Mouse (Mus musculus): ENCODE results near the gene Cited1.
A peak's percentile ranks its signal among the peaks of the same experiment; 100 is the strongest.

The Cited1 gene

DNA sequence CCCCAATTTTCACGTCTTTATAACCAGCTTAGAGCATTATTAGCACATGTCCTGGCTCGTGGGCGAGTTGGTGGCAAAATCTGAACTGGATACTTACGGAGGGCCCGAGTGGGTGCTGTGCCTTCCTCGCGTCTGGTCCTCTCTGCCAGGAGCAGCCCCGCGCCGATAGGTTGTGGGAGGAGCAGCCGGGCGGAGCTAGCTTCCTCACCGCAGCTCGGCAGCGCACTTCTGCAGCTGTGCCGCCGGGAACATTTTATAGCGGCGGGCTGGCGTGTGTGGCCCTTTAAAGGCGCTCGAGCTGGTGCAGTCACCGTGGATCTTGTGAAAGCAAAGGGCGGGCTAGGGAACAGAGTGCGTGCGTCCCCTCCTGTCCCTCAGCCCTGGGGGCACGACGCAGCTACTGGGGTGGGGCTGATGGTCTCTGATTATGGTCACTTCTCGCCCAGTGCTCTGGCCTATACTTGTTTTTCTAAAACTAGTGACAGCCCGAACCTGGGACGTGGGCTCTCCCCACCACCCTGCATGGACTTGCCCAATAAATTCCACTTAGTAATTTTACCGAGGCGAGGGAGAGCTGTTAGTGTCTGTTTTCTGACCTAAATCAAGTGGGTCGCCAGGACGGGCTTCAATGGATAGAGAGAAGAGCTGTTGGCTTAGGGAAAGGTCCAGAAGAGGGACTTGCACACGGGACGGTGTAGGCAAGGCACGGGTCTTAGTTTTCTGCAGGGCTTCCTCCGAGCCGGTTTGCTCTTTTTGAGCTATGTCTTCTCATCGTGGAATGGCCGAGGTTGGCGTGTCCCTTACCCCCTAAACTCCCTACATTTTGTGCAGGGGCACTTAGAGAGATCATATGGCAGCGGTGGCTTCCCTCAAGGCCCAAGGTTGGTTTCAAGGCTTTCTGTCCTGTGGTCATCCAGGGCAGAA lies at the start of gene Cited1:
Cited1 (minus strand) TSS at position 245 of the 924 bp plus-strand sequence.
- DNase-seq, result peak; percentile 49

- DNase-seq, result no peak
These were observed 32.9 kb upstream of the Cited1 start for GRCm38 (mm10) chrX:102284889-102285288.

DNA sequence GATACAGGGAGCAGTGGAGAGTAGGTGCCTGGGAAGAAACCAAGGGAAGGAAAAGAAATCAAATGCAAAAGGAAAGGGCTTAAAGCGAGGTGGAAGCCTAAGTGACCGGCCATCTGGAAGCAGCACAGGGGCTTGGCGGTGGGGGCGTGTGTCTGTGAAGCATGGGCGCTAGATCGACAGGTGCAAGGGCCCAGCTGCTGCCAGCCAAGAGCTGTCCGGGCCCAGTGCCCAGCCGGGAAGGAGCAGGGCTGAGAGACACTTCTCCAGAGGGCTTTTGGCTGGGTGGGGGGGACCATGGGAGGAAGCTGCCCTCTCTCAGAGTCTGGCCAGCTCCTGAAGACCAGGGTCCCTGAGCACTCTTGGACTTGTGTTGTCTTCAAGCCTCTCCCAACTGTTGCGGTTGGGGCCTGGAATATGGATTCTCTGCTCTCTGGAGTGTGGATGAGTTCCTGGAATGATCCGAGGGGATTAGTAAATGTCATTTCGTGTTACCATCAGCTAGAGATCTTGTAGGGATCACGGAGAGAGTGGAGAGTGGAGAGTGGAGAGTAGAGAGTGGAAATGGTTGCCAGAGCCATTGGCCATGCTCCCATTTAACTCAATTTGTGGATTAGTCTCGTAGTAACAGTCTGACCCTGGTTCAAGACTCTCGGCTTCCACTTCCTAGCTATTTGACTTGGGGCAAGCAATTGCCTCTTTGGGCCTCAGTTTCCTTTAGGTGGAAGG lies 10.8 kb upstream of the Cited1 start:
- DNase-seq, result no peak

GRCm38 (mm10) chrX:102259772-102260171 lies 7.8 kb upstream of the Cited1 start:
- no peak for DNase-seq

DNA sequence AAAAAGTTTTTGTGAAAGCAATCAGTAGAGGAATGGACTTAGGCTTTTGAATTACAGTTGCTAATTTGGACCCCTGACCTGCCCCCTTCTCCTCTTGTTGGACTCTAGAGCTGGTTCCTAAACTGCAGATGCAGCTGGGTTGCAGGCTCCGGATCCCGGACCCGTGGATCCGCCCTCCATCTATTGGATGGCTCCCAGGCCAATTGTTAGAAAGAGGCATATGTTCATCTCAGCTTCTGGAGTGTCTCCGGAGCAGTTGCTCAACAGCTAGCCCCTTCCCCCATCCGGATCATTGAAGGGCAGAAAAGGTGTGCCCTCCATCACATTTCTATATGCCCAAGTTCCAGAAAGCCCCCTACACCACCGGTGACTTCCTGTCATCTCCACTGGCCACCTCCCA lies 1.9 kb upstream of the Cited1 start:
- DNase-seq, result peak; percentile 10

DNA sequence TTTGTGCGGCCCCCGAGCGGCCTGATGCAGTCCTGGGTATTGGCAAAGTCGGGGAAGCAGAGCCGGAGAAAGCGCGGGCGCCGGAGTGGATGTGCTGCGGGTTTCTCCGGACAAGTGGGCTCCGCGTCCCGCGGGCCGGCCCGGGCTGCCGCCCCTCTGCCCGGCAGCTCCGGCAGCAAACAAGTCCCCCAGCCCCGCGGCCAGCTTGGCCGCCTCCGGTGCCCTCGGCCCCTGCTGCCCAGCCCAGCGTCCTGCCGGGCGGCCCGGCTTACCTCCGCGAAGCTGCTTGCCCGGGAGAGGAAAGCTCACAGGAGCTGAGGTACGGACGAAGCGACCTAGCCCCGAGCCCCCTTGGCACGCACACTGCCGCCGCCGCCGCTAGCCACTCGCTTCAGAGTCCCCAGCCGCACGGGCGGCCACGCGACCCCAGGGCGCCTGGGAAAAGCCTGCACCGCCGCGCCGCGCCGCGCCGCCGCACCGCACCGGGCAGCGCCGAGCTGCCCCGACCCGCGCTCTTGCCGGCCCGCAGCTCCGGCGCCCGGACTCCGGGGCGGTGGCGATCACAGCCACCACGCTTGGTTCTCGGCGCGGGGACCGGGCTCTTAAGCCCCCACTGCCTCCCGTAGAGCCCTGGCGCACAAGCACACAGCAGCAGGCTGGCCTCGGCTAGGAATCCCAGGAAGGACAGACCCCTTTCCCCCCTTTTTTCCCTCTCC lies 602 bp downstream of the Cited1 start:
- DNase-seq, result peak; percentile 6

DNA sequence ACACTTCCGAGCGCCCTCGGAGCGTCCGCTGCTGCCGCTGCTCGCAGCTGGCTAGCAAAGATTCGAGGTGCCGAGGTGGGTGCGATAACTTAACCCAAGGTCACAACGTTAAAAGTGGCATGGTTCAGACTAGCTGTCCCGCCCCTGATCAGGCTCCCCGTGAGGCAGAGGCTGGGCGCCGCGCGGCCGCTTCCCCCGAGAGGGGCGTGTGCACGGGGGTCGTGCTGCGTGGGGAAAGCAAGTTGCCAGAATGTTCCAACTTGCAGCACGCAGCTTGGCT lies 1.1 kb downstream of the Cited1 start:
- DNase-seq, result no peak

- DNase-seq, result peak; percentile 1
These were observed 1.7 kb downstream of the Cited1 start for GRCm38 (mm10) chrX:102250150-102250890.

DNA sequence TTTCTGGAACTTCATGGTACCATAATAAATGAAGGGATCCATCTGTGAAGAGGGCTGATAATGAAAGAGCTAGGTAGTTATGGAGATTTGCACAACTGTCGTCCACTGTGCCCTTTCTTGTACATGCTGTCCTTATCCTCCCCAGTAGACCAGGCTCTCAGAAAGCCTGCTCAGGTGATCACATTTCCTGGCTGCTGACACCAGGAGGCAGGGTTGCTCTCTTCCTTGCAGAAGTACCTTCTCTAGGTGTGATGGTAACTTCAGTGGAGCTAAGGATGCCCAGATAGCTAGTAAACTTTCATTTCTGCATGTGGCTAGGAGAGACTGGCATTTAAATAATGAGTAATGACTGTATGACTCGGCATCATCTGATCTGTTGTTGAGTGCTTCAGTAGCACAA lies 7.6 kb downstream of the Cited1 start:
- no peak for DNase-seq

DNA sequence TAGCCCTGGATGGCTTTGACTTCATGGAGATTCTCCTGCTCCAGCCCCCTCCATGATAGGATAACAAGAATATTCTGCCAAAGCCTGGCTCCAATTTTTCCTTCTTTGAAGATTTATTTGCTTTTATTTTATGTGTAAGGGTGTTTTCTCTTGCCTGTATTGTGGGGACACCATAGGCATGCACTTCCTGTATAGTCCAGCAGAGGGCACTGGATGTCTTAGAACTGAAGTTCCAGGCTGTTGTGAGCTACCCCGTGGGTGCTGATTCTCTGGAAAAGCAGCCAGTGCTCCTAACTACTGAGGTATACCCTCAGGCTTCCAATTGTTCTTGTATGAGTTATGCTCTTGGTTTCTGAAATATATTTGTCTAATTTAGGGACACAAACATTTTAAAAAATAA lies 32.9 kb downstream of the Cited1 start:
- peak; percentile 25 for DNase-seq

GRCm38 (mm10) chrX:102215356-102215755 lies 36.6 kb downstream of the Cited1 start:
- peak; percentile 1 for DNase-seq

All from right cerebral cortex, postnatal 4 days (tissue).